Mouse (Mus musculus) spleen, adult 12 weeks (tissue): ENCODE measurements around the gene Cdkal1.

Experiments
- DNase-seq: peaks from one replicate; pipeline ENCODE4 v3.0.0; 2022; ENCODE audit warnings: low spot score

Cdkal1 gene

DNA sequence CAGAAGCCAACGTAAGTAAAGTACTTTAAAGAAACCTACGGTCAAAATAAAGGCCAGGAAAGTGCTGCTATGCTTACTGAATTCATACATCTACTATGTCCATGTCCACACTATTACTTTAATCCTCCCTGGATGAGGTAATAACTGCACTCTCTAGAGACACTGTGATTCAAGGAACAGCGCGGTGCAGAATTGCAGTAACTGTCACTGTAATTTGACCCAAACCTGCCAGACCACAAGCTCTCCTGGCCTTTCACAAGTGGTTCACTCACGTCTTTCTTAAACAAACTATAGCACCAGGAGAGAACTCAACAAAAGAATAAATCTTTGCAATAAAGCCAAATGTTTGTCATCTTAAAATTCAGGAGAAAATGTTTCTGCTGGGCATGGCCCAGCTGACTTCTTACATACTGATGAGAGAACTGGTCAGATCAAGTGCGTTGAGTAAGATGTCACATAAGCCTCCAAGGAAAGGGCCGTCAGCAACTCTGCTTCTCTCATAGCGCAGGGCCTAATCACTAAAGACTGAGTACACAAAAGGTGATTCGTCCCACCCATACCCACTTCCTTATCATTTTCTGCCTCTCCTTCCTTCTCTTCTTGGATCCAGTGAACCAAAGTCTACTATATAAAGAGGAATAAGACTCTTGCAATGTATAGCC is 504.3 kb downstream of the Cdkal1 start:
- DNase-seq: no peak

DNA sequence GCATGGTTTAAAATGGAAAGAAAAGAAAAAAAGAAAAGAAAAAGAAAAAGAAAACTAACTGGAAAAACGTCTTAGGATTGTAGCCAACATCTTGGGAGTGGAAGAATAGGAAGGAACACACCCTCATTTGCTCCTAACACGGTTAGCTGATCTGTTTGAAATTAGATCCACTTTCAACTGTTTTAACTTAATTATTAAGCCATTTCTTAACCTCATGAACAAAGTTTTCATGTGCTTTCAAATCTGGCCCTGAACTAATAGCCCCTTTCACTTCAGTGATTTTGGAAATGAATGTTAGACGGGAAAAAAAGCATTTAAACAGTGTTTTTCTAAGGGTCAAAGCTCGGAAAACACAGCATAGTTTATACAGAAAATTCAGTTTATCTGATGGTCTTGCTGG is 505.5 kb downstream of the Cdkal1 start:
- DNase-seq: no peak

DNA sequence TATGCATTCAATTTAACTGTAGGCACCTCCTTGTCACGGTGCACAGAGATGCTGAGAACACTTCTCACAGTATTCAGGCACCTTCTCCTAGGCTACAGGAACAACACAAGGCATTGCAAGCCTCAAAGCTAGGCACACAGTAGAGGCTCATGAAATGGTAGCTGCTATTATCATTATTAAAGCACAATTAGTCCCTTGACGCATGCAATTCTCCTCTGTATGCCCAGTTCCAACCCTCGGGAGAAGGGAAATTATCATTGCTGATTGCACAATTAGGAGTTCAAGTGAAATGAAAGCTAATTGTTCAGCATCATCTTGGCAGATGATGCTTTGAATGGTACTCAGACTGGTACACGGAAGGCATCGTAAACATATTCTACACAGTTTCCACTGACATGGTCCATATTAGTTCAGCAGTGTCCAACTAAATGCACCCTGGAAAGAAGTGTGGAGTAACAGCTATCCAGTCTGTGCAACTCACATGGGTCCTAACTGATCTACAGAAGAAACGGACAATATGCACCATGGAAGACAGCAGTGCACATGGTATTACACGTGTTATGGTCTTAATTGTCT is 506.0 kb downstream of the Cdkal1 start:
- no peak for DNase-seq

DNA sequence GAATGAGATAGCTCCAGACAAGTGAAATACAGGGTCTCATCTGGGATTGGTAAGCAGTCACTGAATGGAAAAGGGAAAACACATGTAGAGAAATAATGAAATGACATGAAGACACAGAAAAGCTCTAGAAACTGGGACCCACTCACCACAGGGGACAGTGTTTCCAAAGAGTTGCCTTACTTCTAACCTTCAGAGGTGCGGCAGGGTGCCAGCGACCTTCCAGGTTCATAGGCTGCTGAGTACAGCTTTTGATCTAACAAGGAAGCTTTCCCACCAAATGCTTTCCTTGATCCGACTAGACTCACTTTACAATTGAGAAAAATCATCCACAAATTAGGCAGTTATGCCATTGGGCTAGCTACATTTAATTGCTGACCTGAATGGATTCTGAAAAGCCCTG is 507.1 kb downstream of the Cdkal1 start:
- DNase-seq: no peak

DNA sequence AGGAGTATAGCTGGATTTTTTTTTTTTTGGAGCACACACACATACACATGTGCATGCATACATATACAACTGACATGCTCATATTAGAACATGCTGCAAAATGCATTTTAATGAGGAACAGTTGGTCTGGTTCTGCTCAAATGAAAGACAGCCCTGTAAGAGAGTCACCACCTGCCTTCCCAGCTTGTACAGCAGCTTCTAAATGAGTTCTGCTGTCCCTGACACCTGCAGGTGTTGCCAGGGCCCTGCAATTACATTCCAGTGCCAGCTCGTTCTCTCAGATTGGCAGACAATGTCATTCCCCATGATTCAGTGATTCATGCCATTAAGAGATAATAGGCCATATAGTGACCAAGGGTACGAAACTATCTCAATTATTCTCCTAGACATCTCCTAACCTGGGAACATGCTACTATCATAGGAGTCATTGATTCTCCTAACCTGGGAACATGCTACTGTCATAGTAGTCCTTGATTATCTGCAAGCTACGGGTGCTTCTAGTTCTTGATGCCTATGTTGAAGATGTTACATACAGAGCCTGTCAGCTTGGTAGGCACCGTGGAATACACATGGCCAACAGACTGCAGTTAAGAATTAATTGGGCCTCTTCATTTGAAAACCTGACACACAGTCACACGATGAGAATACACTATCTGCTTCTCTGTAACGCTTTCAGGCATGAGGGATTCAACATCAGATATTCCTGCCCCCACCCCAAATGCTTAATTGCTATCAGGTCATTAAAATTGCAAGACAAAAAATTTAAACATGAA is 522.6 kb downstream of the Cdkal1 start:
- DNase-seq: no peak

DNA sequence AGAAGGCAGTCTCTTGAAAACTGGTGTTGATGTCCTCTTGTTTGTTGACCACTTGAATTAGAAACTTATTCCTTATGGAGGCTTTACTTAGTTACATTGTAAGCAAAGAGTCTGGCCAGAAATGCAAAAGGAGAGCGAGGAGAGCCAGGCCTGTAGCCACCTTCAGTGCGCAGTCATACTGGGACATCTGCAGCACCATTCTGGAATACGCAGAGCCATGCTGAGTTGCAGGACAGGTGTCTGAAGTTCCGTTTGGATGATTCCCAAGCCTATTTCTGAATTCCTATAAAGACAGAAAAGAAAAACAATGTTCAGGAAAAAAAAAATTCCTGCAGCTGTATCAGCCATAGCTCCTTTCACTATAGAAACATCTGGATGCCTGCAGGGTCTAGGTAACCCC is 529.5 kb downstream of the Cdkal1 start:
- no peak for DNase-seq

DNA sequence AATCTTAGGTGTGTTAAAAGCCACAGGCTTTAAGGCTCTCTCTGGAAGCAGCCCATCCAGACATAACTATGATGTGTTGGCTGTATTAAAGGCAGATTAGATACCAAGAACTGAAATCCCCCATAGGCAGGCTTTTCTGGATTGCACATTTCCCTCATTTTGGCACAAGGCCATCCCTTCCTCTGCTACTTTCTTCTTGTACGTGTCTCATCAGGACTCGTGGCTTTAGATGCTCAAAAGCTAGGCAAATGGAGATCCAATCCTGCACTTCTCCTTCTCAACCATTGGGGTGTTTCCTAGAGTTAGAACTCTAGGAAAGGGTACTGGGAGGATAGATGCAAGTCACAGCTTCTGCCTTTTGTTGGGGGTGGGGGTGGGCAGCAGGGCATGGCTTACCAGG is 535.1 kb downstream of the Cdkal1 start:
- DNase-seq: no peak

DNA sequence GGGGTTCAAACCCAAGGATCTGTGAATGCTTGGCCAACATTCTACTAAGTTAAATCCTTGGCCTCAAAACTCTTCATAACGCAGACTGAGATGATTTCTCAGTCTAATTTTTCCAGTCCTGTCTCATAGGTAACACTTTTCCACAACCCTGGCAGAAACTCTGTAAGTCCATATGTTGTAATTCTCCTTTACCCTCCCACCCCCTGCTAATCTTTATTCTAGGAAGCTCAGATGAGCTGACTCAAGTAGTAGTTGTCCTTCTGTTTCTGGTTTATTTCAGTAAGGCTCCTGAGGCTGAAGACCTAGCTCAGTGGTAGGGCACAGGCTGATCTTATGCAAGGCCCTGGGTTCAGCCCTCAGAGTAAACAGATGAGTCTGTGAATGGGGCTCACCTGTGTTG is 537.8 kb downstream of the Cdkal1 start:
- no peak for DNase-seq

DNA sequence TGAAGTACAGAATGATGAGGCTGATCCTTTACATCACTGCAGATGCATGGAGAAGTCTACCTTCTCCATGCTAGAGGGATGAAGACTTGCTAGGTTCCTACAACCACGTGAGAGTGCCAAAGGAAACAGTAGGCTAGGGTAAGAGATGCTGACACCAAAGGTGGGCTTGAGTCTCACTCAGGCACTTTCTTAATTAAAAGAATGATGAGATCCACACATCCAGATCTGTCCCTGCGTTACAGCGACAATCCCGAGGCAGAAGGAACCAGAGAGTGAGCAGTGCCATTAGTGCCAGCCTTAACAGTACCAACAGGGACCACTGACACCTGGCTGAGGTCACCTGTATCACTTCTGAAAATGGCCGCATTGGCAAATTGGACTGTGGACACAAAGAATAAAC is 539.2 kb downstream of the Cdkal1 start:
- DNase-seq: no peak

DNA sequence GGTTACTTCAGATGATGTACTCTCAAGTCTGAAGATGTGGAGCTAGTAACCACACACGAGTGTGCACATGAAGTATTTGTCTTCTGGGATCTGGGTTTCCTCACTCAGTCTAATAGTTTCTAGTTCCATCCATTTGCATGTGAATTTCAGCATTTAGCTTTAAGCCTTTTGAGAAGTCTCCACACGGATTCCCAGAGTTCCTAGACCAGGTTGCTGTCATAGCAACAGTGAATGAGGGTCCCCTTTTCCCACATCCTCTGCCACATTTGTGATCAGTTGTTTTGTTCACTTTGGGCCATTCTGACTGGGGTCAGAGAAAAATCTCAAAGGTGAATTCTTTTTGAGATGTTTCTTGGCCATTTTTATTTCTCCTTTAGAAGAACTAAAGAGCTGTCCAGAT is 543.4 kb downstream of the Cdkal1 start:
- DNase-seq: no peak

DNA sequence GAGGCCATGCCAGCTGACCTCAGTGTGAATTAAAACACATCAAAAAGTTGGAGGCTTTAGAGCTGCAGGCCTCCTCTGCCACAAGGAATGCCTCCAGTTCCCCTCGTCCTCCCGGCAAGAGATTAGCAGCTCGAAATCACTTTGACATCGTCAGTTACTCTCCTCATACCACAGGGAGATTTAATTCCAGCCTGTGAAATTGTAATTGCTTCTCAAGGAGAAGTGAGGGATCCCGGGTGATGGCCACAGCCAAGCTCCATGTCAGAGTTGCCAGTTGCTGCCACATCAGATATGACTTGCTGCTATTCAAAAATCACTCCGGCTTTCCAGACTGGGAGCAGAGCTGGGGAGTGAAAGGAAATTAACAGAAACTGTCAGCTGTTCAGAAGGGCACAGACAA is 548.1 kb downstream of the Cdkal1 start:
- DNase-seq: no peak

DNA sequence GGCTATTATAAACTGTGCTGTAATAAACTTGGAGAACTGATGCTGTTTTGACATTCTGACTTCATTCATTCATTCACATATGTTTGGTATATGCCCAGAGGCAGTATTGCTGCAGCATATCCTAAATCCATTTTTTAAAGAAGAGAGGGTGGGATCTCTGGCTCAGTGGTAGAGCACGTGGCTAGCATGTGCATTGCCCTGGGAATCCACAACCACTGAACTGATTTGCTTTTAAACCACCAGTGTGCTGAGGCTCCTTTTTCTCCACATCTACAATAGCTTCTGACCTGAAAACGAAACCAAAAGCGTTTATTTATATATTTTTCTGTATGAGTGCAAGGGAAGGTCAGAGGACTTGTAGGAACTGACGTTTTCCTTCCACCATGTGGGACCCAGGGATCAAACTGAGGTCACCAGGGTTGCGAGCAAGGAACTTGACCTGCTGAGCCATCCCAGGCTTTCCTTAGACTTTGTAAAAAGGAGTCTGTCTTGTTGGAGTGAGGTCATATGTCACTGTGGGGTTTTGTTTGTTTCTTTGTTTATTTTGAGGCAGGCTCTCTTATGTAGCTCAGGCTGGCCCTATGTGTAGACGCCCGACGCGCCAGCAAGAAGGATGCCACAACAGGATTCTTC is 562.8 kb downstream of the Cdkal1 start:
- no peak for DNase-seq

DNA sequence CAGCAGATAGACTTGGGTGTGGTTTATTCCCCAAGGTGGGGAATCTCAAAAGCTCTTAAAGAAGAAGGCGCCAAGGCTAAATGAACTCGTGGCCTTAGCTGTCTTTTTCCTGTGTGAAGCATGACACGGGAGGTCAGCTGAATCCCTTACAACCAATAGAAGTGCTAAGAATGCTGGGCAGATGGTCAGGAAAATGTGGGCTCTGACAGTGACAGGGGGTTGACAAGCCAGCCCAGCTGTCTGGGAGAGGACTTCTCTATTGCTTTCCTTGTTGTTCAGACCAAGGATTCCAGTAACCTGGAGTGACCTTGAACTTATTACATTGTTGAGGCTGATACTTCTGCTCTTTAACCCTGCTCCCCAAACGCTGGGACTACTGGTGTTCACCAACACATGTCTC is 564.9 kb downstream of the Cdkal1 start:
- no peak for DNase-seq

DNA sequence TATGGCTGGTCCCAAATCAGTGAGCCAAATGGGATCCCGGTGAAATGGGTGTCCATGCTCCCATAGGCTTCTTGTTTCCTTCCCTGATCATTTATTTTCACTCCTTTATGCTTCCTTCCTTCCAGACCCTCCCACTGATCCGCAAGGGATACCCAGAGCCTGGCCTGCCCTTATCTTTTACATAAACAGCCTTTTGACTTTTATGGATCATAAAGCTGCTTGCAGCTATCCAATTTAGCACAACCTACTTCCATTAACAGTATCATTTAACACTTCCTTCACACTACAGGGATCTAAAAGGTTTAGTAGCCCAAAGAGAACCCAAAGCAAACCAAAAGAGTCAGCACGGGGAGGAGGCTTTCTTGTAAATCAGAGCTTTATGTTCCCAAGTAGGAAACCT is 570.4 kb downstream of the Cdkal1 start:
- DNase-seq: no peak

DNA sequence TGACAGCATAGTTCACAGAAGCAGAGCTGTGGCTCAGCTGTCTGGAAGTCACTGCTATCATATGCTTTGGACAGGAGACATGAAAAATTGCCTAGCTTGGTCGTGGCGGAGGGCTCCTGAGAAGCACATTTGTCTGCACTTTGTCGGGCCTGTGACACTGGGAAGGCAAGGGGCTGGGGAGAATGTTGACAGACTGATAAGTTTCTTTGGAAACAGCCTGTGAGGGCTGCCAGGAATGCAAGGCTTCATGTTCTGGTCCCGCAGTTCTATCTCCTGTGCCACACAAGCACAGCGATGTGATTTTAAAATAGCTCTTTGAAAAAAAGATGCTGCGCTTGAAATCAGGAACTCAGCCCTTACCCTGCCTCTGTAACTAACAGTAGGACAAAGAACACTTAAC is 573.9 kb downstream of the Cdkal1 start:
- no peak for DNase-seq

DNA sequence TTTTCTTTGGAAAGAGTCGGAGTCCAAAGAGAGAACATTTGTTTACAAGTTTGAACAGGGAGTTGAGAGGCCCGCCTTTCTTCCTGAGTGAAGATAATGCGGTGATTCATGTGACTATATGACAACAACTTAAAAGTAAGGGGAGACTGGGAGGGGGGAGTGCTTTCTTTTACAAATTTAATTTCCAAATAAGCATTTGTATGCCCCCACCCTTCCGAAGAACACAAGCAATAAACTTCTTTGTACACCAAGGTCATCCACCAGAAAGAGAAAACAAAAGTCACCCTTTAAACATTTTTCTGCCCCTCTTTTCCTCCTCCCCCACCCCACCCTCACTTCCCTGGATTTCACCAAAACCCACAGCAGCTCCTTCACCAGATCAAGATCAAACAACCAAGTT is 577.3 kb downstream of the Cdkal1 start:
- no peak for DNase-seq

DNA sequence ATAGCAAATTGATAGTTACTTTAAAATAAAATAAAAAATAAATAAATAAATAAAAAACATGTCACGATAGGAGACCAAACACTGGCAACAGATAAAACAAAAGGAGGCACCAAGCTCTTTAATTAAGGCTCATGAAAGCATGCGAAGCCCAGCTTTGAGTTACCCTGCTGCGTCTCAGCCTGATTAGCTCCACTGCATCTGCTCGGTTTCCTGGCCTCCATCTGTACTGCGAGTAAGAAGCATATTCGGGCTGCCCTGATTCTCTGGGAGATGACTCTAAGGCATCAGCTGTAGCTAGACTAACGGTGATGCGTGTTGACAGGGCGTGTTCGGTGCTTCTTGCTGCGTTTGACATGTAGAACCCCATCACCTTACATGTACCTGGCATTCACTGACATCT is 581.2 kb downstream of the Cdkal1 start:
- no peak for DNase-seq

DNA sequence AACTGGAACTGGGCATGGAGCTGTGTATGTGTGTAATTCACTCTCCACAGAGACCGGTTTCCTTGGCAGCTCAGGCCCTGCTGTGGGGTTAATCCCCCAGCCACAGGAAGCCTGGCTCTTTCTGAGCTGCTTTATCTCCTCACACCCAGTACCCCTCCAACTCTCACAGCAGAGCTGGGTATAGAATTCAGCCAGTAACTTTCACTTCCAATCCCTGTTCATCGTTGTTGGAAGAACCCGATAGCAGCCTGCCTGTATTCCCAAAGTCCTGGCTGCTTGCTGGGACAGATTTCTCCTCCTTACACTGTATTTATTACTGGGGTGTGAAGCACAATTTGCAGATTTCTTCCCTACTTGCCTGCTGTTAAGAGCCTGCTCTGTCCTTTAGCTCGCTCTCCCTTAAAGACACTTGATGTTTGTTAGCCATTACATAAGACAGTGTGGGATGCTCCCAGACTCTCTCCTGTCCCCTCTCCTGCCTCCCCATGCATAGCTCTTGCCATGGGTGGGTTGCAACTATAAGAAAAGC is 581.7 kb downstream of the Cdkal1 start:
- no peak for DNase-seq

DNA sequence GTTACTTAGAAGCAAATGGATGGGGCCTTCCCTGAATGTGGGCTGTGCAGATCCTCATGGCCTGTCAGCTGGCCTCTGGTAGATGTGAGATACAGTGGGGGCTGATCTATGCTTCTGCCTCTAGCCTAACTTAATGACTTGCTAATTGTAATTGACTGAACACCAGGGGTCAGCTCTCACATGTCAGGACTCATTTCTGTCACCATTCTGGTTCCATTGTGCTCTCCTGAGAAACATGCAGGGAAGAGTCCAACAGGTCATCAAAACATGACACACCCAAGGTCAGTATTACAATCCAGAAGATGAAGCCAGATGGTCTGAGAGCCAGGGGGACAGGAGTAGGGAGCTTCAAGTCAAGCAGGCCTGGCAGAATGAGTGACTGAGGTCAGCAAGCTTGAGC is 584.0 kb downstream of the Cdkal1 start:
- DNase-seq: no peak

DNA sequence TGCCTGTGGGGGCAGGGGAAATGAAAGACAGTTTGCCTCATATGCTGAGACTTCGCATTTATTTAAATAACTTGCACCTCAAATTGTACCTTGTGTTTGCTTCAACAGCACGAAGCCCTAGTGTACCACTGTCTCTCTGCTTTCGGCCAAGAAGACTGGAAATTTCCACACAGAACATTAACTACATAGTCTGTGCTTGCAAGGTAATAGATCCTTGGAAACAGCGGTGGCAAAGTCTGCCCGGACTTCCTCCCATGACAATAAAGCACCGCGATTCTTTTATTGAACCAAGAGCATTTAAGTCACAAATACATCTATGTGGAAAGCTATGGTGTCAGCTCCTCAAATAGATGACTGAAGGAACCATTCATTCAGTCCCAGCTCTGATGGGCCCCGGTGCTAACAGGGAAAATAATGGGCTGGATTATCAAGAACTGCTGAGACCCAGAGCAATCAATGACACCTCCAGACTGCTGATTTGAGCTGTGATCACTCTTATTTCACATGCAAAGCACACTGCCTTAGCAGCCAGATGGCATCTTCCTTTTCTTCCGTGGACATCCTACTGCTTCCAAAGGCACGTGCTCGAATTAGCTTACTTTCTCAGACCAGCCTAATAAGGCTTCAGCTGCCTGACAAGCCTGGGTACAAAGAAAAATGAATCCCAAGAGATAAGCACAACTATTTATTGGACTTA is 591.3 kb downstream of the Cdkal1 start:
- no peak for DNase-seq

DNA sequence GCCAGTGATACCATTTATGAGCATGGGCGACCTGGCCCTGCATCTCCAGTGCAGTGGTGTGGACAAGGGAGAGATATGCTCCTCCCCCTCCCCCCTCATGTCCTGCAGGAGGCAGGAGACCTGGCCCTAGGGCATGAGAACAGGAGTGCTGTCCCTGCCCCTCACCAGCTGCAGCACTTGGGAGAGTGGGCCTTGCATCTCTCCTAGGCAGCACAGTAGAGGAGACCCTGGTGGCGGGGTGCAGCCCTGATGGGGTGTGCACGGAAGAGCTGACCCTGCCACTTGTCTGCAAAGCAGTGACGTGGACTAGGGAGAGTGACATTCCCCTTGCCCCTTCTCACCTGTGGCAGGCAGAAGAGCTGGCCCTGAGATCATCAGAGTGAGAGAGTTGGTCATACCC is 593.3 kb downstream of the Cdkal1 start:
- no peak for DNase-seq

DNA sequence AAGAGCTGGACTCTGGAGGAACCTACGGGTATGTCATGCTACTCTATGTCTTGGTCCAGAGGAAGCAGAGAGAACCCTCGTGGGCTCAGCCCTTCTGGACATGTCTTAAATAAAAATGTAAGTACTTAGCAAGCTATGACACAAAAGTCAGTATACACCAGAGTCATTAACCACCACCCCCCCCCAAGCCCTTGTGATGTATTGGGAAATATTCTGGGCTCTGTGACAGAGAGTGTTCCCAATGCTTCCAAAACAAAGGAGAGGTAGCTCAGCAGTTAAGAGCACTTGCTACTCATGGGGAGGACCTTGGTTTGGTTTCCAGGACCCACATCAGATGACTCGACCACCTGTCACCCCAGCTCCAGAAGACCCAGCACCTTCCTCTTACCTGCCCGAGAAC is 606.9 kb downstream of the Cdkal1 start:
- DNase-seq: no peak
